Mouse (Mus musculus): ENCODE results near the gene Eri3.

The Eri3 gene

GRCm38 (mm10) chr4:117623025-117623424, 72.9 kb downstream of the Eri3 start:
- no peak for ATAC-seq (ENCODE audit: low TSS enrichment)

- no peak for ATAC-seq (ENCODE audit: low TSS enrichment)
Measured at GRCm38 (mm10) chr4:117624660-117625059, 74.5 kb downstream of the Eri3 start.

- ATAC-seq (ENCODE audit: low TSS enrichment), result no peak
Measured at GRCm38 (mm10) chr4:117628464-117628863, 78.3 kb downstream of the Eri3 start.

GRCm38 (mm10) chr4:117630053-117630670, 80.0 kb downstream of the Eri3 start:
- ATAC-seq (ENCODE audit: low TSS enrichment), result peak; percentile 32; the same call in 1 of the 2 replicates

GRCm38 (mm10) chr4:117633527-117633926, 83.4 kb downstream of the Eri3 start:
- ATAC-seq (ENCODE audit: low TSS enrichment), result no peak

- no peak for ATAC-seq (ENCODE audit: low TSS enrichment)
Measured at GRCm38 (mm10) chr4:117634642-117635041, 84.5 kb downstream of the Eri3 start.

GRCm38 (mm10) chr4:117636152-117636551, 86.0 kb downstream of the Eri3 start:
- no peak for ATAC-seq (ENCODE audit: low TSS enrichment)

- peak; percentile 52; the same call in 1 of the 2 replicates for ATAC-seq (ENCODE audit: low TSS enrichment)
Measured at GRCm38 (mm10) chr4:117636891-117637613, 86.9 kb downstream of the Eri3 start.

GRCm38 (mm10) chr4:117640925-117641703, 90.9 kb downstream of the Eri3 start:
- ATAC-seq (ENCODE audit: low TSS enrichment), result no peak

GRCm38 (mm10) chr4:117641804-117642203, 91.6 kb downstream of the Eri3 start:
- no peak for ATAC-seq (ENCODE audit: low TSS enrichment)

- ATAC-seq (ENCODE audit: low TSS enrichment), result peak; percentile 54
Measured at GRCm38 (mm10) chr4:117645031-117645435, 94.9 kb downstream of the Eri3 start.

- peak; percentile 47 for ATAC-seq (ENCODE audit: low TSS enrichment)
Measured at GRCm38 (mm10) chr4:117645859-117646258, 95.7 kb downstream of the Eri3 start.

- no peak for ATAC-seq (ENCODE audit: low TSS enrichment)
Measured at GRCm38 (mm10) chr4:117646496-117646895, 96.3 kb downstream of the Eri3 start.

- no peak for ATAC-seq (ENCODE audit: low TSS enrichment)
Measured at GRCm38 (mm10) chr4:117646926-117647755, 97.0 kb downstream of the Eri3 start.

- ATAC-seq (ENCODE audit: low TSS enrichment), result peak; percentile 49
Measured at GRCm38 (mm10) chr4:117651626-117652101, 101.5 kb downstream of the Eri3 start.

- ATAC-seq (ENCODE audit: low TSS enrichment), result no peak
Measured at GRCm38 (mm10) chr4:117652727-117653126, 102.6 kb downstream of the Eri3 start.

GRCm38 (mm10) chr4:117654016-117654702, 104.0 kb downstream of the Eri3 start:
- no peak for ATAC-seq (ENCODE audit: low TSS enrichment)

- ATAC-seq (ENCODE audit: low TSS enrichment), result no peak
Measured at GRCm38 (mm10) chr4:117654703-117655499, 104.7 kb downstream of the Eri3 start.

GRCm38 (mm10) chr4:117655500-117655863, 105.3 kb downstream of the Eri3 start:
- ATAC-seq (ENCODE audit: low TSS enrichment), result no peak

GRCm38 (mm10) chr4:117656961-117657360, 106.8 kb downstream of the Eri3 start:
- no peak for ATAC-seq (ENCODE audit: low TSS enrichment)

All from frontal cortex, adult (tissue).